Mouse (Mus musculus) c-Kit-positive CD71-positive TER-119-positive erythroid progenitor cells, embryonic 14.5 days (primary cell): ENCODE measurements around the gene Zdhhc6.

Experiments
- DNase-seq: peaks from one replicate; pipeline ENCODE4 v3.0.0-alpha.2; 2013; ENCODE audit warnings: low spot score

Zdhhc6 gene

DNA sequence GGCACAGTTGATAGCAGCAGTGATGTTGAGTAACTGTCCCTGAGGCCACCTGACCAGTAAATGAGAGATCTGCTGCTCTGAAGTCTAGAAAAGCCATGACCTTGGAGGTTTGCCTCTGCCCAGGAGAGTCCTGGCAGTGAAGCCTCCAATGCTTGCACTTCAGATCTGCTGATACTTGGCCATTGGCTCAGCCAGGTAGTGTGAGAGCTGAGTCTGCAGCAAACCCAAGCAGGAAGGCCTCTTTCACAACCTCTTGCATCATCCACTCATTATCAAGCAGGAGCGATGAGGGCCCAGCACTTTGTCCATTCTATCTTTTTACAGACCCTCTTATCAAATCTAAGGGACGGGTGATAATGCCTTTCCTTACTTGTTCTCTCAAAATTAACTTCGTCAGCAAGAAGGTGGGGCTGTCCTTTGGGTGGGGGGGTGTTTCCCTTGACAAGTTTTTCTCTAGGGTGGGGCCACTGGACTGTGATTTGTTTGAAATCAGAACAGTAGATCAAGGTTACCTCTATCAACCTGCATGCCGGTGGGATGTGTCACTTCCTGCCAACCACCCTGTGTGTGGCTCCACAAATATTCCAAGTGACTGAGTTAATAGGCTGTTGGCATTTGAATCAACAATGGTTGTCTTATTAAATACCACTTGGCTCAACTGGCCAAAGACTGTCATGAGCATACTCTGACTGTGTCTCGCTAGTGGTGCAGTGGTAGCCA lies 58.0 kb downstream of the Zdhhc6 start:
- DNase-seq, result no peak

DNA sequence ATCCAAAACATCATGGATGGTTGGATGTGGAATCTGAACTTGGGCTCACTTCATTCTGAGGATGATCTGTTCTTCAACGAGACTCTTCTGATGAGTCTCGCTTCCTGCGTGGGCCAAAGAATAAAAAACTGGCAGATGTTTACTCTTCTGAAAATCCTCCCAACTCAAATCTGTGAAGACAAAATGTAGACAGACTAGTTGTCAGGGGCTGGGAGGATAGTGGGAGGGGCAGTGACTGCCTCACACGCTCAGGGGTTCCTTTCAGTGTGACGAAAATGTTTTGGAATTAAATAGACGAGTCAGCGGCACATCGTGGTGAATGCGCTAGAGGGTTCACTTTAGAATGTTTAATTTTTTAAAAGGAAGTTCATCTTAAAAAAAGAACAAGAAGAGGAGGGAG lies 59.7 kb downstream of the Zdhhc6 start:
- no peak for DNase-seq

DNA sequence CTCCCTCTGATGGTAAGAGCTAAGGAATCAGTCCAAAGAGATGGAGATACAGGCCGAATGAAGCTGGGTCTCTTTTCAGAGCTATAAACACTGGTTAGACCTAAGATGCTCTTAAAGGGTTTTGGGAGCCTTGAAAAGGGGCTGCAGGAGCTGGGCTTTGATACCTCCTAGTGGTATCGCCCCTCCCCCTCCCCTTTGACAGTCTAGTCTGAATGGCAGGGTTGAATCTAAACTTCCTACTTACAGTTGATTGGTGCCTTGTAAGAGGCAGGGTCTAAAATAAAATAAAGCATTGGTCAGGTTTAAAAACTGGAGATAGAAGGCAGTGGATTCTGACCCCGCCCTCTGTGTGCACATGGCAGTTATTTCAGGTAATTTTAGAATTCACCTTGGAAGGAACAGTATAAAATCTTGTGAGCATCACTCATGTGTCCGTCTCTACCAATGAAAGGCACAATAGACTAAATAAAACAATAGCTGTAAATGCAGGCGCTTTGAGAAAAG lies 61.3 kb downstream of the Zdhhc6 start:
- DNase-seq, result peak; percentile 64

- peak; percentile 65 for DNase-seq
These were observed 62.0 kb downstream of the Zdhhc6 start for GRCm38 (mm10) chr19:55253570-55254441.

DNA sequence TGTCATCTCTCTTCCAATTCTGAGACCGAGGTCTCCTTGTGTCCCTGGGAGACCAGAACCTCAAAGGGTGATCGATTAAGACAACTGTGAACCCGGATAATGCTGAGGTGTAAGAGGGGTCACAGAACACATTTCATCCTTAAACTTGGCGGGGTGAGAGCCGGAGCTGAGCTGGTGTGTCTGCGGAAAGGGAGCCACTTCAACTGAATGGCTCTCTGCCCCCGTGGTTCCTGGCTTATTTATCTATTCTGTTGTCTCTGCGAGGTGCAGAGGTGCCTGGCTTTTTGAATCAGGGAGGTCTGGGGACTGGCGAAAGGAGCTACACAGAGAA lies 62.6 kb downstream of the Zdhhc6 start:
- no peak for DNase-seq

DNA sequence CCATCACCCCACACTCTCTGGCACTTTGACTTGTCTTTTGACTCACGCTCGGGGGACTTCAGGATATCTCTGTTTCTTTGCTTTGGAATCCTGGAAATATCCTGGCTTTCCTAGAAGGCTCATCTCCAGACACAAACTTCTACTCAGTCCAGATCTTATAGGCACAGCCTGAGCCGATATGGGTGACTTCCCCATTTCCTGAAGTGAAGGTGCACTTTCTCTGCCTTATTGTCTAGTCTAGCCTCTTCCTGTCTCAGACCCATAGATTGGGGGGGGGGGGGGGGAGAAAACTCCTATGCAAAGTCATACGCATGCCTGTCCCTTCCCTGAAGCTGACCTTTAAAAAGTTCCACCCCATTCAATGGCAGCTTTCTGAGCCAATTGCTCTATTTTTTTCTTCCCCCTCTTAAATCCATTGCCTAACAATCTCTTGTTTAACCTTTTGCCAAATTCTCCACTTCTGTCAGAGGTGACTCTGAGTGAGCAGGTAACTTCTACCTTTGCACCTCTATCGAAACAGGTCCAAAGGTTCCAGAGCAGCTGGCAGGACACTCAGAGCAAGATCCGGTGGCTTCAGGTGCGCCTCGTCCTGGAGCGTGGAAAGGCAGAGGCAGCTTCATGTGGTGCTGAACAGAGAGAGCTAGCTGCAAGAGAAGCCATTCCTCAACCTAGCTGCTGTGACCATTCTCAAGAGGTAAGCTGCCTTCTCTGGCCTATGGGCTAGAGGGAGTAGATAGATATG lies 64.3 kb downstream of the Zdhhc6 start, which contains the start of gene Acsl5:
Gene Acsl5, plus strand, starts transcription at position 556 of the 742 bp plus-strand sequence.
- no peak for DNase-seq

- no peak for DNase-seq
These were observed 65.4 kb downstream of the Zdhhc6 start for GRCm38 (mm10) chr19:55250451-55250850.

DNA sequence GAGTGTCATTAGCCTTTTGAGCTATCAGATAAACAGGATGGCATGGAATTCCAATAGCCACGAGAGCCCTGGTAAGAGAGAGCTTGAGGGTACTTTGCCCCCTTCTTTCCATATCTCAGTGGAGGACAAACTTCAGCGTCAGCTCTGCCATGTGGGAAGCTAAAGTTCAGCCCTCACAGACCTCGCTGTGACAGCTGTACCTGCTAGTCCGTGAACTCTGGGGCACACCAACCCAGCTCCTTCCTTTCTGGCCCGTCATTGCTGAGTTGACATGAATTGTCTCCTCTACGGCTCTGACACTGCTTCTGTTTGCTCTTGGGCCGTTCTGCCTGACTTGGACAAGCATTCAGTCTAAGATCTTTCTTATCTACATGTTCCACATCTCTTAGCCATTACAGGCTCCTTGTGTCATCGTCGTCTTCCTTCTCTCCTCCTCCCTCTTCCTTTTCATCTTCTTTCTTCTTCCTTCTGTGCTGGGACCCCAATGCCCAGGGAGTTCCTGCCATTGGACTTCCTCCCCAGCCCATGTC lies 67.8 kb downstream of the Zdhhc6 start:
- DNase-seq, result no peak

DNA sequence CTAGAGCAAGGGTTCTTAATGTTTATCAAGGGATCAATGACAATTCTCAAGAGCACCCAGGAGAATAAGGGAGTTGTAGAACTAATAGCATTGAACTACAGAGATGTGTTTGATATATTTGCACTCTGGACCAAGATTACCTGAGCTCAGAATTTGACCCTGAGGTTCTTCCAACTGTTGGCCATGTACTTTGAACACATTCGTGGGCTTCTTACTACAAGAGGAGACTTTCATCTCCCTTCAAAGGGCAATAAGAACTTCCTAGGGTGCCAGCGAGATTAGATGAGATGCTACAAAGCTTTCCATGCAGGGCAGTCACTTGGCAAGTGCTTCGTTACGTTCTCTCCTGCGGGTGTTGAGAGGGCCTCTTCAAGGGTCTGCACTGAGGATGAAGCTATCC lies 68.3 kb downstream of the Zdhhc6 start:
- DNase-seq, result no peak

DNA sequence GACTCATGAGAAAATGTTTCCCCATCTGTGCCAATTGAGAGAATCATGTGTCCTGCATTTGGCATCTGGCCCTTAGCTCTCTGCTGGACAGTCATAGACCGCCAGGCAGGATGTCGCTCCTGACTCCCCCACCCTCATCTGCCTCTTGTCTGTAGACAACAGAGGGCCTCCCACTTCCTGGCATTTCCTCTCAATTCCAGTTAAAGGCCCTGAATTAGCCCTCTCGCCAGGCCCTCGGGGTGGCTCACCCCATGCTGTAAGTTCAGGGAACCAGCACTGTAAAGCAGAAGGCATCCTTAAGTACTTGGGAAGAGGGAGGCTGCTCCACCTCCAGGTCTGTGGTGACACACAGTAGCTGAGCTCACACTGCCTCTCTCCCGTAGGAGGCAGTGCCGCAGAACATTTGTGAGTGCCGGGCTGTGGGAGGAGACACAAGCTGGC lies 71.0 kb downstream of the Zdhhc6 start:
- no peak for DNase-seq

GRCm38 (mm10) chr19:55241186-55241645 lies 74.6 kb downstream of the Zdhhc6 start, which contains the start of gene Gucy2g:
Gene Gucy2g, minus strand, starts transcription at chr19:55241236.
- no peak for DNase-seq

DNA sequence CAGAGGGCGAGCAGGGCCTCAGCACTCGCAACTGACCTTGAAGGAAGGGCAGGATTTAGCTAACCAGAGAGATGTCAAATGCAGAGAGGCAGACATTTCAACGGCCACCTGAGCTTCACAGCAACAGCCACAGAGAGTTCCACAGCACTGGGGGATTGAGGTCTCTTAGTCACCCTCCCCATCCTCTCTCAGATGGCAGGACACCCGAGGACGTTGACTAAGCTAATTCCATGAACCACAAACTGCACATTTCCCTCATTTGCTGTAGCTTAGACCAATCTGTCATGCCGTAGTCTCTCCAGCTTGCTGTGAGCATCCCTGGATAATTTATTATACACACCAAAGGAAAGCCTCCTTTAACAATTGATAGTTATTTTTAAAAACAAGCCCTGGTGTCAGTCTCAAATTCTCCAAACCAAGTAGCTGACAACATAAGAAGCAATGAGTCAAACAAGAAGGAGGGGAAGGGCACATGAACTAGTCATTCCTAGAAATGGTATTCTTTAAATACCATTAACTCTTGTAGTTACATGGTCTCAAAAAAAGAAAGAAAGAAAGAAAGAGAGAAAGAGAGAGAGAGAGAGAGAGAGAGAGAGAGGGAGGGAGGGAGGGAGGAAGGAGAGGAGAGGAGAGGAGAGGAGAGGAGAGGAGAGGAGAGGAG lies 75.9 kb downstream of the Zdhhc6 start:
- no peak for DNase-seq

GRCm38 (mm10) chr19:55236564-55236963 lies 79.3 kb downstream of the Zdhhc6 start:
- DNase-seq, result no peak

DNA sequence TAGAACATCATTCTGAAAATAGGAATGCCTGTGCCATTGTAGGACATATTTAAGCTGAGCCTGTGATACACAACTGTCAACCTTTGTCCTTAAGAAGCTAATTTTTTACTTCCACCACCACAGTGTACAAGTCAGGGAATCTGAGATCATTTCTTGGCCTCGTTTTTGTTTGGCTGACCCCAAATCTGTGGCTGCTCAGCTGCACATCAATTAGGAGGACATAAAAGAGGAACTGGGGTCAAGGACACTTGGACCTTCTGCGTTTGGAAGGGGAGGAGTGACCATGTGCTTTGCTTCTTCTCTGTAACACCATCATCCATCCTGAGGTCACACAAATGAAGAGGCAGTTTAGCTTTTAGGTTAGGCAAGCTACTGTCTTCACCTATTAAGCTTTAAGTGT lies 79.8 kb downstream of the Zdhhc6 start:
- DNase-seq, result no peak

GRCm38 (mm10) chr19:55232136-55232535 lies 83.7 kb downstream of the Zdhhc6 start:
- DNase-seq, result no peak

GRCm38 (mm10) chr19:55231081-55231480 lies 84.8 kb downstream of the Zdhhc6 start:
- DNase-seq, result no peak

- DNase-seq, result no peak
These were observed 88.7 kb downstream of the Zdhhc6 start for GRCm38 (mm10) chr19:55227135-55227534.

GRCm38 (mm10) chr19:55226621-55227020 lies 89.2 kb downstream of the Zdhhc6 start:
- DNase-seq, result no peak

DNA sequence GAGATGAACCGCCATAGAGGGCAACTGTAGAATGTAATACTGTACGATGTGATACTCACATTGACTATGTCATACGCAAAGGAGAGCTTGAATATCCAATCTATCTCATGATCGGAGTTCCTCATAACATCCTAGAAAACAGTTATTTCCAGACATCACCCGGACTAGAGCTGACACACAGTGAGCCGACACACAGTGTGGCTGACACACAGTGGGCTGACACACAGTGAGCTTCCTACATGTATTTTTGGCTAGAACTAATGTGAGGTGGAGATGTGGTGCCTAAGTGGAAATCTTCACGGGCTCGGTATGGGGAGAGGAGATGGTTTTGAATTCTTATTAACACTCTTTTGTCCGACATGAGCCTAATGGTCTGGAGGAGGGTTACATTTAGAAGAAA lies 93.6 kb downstream of the Zdhhc6 start:
- DNase-seq, result no peak
